Mouse (Mus musculus): ENCODE data around the gene Grn. TPM values are rescaled to one million over a fixed set of nuclear protein-coding genes. Genes with fewer than 3 reads are reported as not detected.

Grn gene
- total RNA-seq, 2 experiments from 2014 or later = 161 to 189 TPM

- no peak for DNase-seq
These were observed 12.0 kb downstream of the Grn start for GRCm38 (mm10) chr11:102442089-102442488.

GRCm38 (mm10) chr11:102443740-102444139 lies 13.6 kb downstream of the Grn start:
- no peak for DNase-seq

DNA sequence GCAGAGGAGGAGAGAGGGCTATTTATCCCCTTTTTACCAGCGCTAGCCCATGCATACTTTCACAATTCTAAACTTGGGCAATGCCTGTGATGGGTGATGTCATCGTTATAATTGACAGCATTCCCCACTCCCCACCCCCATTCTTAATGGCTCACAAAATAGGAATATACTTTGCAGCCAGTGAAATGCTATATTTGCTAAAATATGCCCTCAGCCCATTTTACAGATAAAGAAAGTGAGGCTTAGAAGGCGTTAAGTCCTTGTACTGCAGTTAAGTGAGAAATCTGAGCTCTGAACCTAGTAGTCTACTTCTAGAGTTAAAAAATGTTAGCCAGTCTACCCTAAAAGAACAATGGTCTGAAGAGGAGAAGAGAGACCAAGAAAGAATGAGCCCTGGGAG lies 14.2 kb downstream of the Grn start:
- DNase-seq = no peak

DNA sequence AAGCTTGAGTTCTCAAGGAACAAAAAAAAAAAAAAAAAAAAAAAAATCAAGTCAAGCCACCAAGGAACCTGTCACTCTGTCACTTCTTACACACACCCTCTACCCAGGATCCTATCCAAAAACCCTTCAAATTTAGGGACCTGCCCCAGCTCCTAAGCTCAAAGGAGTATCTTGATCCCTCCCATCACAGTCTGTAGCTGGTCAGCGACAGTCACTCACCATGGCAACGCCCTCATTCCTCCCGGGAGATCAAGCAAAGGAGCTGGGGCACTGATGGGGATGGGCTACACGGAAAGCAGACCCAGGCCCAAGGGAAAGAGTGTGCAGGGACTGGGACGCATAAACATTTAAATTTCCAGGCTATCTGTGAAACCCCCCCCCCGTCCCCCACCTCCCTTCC lies 14.7 kb downstream of the Grn start:
- DNase-seq = no peak

DNA sequence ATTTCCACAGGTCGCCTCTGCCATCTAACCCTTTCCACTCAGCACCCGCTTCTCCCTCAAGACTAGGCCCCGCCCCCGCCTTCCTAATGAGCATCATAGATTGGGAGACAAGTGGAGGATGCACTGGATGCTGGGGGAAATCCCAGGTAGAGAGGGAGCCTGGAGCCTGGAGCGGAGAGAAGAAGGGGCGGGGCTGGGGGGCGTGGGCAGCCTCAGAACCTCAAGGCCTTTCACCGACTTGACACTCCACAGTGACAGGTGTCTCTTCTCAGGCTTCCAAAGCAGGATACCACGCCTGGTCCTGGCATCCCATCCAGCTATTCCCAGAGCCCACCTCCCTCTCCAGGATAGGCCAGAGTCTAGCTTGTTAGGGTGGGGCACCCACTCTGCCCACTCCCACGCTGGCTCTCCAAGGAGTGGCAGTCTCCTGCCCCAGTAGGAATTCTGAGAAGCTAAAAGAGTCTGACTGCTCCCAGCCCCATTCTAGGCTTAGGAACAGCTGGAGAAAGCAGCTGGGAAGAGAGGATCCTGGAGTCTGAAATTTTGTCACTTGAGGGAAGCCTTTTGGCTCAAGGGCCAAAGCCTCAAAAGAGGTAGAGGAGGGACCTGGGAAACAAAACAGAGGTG lies 15.3 kb downstream of the Grn start:
- DNase-seq = no peak

DNA sequence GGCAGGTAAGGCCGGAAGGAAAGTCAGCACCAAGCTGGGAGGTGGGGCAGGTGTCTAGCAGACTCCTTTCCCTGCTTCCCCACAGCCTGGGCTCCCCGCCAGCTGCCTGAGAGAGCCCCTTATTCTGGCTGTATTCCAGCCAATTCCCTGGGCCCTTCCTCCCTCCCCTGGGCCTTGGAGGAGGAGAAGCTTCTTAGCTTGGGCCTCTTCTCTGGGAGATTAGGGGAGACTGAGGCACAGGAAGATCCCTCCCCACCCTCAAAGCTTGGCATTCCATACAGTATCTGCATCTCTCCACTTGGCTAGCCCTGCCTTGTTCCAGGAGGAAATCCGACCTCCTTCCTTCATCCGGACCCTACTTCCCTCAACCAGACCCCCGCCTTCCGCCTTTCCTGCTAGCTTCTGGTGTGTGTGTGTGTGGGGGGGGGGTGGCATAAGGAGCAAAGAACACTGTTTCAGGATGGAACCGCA lies 15.8 kb downstream of the Grn start:
- DNase-seq = peak; percentile 57

DNA sequence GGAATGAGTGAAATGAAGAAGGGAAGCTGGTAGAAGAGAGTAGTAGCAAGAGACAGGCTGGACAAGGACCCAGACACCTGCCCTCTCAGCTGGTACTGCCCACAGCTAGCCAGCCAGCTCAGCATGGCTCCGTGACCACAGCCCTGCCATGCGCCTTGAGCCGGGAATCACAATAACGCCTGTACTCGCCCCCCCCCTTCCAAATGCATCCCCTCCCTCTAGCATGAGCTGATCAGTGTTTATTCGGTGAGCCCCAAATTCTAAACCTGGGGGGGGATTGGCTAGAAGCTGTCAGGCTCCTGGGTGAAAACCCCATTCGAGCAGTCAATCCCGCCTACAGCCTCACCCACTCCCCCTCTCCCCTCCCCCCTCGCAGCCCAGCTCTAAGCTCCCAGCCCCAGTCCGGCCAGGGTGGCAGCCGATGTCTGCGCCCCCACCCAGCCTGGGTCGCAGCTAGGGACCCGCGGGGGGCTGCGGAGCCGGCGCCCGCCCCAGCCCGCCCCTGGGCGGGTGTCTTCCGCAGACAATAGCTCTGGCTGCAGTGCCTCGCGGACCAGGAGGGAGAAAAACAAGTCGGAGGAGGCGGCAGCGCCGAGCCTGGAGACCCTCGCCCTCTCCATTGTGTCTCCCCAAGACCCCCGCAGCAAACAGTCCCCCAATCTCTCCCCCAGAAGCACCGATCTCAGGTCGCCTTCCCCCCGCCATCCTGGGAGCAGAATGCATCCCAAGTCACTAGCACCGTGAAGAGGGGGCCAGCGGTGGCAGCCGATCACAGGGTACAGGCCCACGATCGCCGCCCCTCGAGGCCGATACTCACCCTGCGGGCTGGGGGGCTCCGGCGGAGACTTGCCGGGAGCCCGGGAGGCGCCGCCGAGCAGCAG lies 16.7 kb downstream of the Grn start:
- peak; percentile 56 for DNase-seq

DNA sequence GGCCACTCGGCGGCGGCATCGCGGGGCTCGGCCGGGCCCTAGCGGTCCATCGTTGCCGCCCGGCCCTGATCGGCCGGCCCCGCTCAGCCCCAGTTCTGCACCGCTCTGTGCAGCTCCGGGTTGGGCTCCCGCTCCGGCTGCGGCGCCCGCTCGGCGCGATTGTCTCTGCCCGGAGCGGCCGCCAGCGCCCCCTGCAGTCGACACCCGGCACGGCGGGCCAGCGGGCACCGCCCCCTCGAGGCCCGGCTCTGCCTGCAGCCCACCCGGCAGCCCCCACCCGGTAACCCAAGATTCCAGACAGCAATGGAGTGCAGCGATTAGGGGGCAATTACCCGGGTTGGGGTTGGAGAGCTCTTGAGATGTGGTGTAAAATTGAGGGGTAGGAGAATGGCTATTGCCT lies 17.4 kb downstream of the Grn start, which contains the start of gene Fam171a2:
TSS of gene Fam171a2 (minus strand) at position 186 of the 400 bp plus-strand sequence.
- peak; percentile 91 for DNase-seq

DNA sequence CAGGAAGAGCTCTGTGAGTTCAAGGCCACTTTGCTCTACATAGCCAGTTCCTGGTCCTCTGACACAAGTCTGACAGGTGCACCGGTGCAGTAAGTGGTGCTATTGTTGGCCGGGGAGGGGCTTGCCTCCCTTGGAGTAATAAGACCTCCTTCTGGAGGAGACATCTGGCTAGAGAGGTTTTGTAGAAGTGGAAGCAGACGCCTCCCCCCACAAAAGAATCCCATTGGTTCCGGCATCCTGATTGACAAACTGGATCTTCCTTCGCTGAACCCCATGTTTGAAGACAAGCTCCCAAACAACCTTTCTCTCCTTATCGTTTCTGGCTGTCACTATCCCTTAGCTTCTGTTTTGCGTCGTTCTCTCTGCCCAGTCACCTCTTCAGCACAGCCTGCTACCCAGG lies 18.2 kb downstream of the Grn start:
- DNase-seq = no peak

DNA sequence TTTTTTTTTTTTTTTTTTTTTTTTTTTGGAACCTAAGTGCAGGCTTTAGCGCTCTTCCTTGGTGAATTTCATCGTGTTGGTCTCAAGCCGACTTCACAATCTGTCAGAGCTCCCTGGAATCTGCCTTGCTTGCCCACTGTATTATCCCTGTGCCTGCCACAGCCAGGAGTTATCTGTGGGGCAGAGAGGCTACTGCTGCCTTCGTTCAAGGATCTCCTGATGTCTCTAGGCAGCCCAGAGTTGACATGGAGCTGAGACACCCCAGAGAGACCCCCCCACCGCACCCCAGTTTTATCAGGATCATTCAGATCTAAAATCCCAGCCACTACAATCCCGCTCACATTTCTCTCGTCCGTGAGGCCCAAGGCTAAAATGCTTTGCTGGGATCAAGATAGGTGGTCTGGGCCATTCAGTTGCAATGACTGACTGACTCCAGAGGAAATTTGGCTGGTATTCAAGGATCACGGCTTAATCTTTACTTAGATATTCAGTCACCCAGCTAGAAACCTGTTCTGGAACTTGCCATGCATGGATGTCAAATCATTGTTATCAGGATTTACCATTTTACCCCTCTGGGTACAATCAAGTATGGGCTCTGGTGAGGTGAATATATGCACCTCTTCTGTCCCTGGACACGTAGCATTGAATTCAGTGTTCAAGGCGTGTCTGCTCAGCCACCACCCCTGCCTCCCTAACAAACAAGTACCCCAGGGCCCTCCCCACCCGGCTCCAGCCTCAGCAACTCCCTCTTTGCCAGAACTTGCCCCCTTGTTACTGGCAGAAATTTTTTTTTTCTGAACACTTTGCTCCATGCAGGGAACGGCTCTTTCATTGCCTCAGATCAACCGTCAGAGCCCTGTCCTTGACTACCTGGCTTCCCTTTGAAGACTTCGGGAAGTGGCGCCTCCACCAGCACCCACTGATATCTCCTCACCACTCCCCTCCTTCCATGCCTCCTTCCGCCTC lies 19.2 kb downstream of the Grn start:
- DNase-seq = no peak

- DNase-seq = no peak
These were observed 23.0 kb downstream of the Grn start for GRCm38 (mm10) chr11:102453131-102453530.

GRCm38 (mm10) chr11:102455740-102456396 lies 25.8 kb downstream of the Grn start:
- DNase-seq = peak; percentile 84

GRCm38 (mm10) chr11:102460541-102460940 lies 30.4 kb downstream of the Grn start:
- no peak for DNase-seq

DNA sequence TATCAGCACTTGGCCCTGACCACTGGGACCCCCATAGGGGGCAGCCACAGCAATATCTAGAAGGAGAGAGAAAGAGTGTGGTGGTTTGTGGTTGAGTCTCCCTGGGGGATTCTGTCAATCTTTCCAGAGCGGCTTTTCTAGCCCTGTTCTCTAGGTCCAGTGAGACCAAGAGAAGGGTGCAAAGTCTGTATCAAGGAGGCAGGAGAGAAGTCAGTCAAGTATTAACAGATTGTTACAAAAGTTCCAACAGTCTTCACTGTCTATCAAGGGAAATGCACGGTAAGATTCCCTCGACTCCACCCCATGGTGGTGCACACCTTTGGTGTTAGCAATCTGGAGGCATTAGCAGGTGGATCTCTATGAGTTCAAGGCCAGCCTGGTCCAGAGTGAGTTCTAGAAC lies 31.6 kb downstream of the Grn start:
- DNase-seq = no peak

DNA sequence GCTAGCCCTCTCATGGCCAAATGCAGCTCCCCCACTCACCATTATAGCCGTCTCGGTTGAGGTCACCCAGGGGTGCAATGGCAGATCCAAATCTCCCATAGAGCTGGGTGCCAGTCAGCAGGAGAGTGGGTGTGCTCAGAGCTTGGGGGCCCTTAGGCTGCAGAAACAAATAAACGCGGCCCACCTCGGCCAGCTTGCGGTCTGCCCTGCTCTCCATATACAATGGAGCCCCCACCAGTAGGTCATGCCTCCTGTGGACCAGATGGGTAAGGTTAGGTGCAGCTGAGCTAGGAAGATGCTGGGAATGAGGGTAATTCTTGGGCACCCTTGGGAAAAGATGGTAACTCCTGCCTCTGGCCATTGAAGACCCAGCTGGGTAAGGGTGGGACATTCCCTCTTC lies 34.8 kb downstream of the Grn start:
- no peak for DNase-seq

DNA sequence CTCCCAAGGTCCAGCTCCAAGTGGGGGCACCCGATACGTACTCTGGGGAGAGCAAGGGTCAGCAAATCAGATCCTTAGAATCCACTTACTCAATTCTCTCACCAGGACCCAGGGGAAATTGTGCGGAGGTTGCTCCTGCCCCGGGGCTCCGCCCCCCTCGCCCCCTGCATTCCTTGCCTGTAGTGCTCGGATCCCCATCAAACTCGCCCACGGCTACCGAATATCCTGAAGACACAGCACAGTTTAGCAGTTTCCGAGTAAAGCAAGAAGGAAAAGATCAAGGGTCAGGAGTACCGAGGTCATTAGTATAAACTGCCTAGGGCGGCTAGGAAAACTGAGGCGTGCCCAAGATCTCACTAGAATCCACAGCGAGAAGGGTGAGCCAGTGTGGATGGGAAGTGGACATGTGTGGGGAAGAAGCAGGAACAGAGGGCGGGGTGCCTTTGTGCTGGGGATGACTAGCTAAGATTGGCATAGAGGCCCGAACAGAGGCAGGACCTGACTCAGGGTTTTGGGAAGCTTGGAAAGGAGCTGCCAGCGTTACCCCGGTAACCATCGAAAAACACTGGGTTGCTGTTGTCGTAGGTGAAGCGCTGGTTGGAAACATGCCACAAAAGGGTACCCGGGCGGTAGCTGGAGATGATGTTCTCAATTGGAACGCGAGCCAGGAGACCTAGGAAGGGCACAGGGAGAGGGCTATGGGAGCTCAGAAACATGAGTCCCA lies 35.8 kb downstream of the Grn start:
- DNase-seq = peak; percentile 74

GRCm38 (mm10) chr11:102467041-102467631 lies 37.0 kb downstream of the Grn start:
- DNase-seq = peak; percentile 99

DNA sequence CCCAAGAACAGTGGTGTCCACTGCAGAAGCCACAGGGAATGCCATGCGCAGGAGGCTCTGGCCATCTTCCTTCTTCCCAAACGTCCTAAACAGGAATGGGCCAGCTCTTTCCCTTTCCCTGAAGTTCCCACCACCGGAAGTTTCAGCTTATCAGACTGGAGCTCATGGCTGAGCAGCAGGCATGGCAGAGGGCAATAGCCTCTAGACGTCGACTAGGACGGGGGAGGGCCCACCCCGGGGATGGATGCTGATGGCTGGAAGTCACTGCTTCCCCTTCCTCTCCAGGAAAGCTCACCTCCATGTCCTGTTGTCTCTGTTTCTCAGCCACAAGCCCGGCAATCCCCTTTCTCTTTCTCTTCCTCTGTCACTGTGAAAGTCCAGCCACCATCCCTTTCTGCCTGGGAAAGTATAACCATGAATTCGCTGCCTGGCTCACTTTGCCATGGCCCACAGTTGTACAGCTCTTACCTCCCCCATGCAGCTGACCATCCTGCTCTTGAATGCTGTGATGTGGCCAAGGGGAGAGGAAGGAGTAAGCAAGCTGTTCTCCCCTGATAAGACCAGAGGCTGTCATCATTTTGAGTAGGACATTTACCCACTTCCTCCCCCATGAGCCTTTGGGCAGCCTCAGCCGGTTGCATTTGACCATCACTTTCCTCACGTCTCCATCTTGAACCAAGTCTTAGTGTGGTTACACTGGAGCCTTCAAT lies 39.7 kb downstream of the Grn start, which contains the start of gene Itga2b:
TSS of gene Itga2b (minus strand) at position 475 of the 710 bp plus-strand sequence.
- no peak for DNase-seq

GRCm38 (mm10) chr11:102475027-102475426 lies 44.9 kb downstream of the Grn start:
- no peak for DNase-seq

DNA sequence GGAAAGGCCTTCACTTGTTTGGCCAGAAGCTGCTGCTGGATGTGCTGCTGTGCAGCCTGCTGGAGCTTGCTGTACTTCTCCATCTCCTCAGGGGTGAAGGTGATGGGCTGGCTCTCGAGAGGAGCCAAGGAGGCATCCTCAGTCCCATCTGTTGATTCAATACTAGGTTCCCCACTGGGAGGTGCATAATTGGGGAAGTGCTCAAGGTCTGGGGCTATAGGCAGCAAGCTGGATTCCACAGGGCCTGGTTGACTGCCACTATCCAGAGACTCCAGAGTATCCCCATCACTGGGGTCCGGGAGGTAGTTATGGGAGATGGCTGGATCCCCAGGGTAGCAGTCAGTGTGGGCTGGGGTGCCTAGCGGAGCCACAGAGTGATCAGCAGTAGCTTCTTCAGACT lies 48.6 kb downstream of the Grn start:
- DNase-seq = no peak
